Mouse (Mus musculus) naive thymus-derived CD4-positive, alpha-beta T cell, adult 2 months (primary cell): ENCODE measurements at regions not wholly inside any gene's neighbourhood (a gene's known extent, or its start where the extent isn't known, plus 50 kb on each side); places are given as distances from the start of the nearest gene placed in this dataset.

Experiments used
- DNase-seq: peaks from one replicate; pipeline ENCODE4 v3.0.0-alpha.2; 2011; ENCODE audit warnings: low read depth

GRCm38 (mm10) chr10:37711459-37711858 is 572.7 kb upstream of the Marcks start:
- no peak for DNase-seq

- DNase-seq: no peak
These were observed 555.4 kb upstream of the Marcks start for GRCm38 (mm10) chr10:37694041-37694690.

GRCm38 (mm10) chr10:37692851-37693250 is 554.1 kb upstream of the Marcks start:
- DNase-seq: no peak

GRCm38 (mm10) chr10:37691939-37692338 is 553.2 kb upstream of the Marcks start:
- DNase-seq: no peak

GRCm38 (mm10) chr10:37683101-37683500 is 544.4 kb upstream of the Marcks start:
- no peak for DNase-seq

- no peak for DNase-seq
These were observed 541.9 kb upstream of the Marcks start for GRCm38 (mm10) chr10:37680601-37681000.

GRCm38 (mm10) chr10:37677826-37678225 is 539.1 kb upstream of the Marcks start:
- DNase-seq: no peak

- no peak for DNase-seq
These were observed 530.1 kb upstream of the Marcks start for GRCm38 (mm10) chr10:37668827-37669226.

GRCm38 (mm10) chr10:37667031-37667745 is 528.5 kb upstream of the Marcks start:
- DNase-seq: no peak

- no peak for DNase-seq
These were observed 527.8 kb upstream of the Marcks start for GRCm38 (mm10) chr10:37666535-37666934.

- no peak for DNase-seq
These were observed 498.4 kb upstream of the Marcks start for GRCm38 (mm10) chr10:37637001-37637562.

- DNase-seq: no peak
These were observed 497.7 kb upstream of the Marcks start for GRCm38 (mm10) chr10:37636421-37636820.

GRCm38 (mm10) chr10:37630403-37630802 is 491.7 kb upstream of the Marcks start:
- DNase-seq: no peak

- DNase-seq: no peak
These were observed 489.2 kb upstream of the Marcks start for GRCm38 (mm10) chr10:37627900-37628299.

GRCm38 (mm10) chr10:37626758-37627201 is 488.1 kb upstream of the Marcks start:
- no peak for DNase-seq

- DNase-seq: no peak
These were observed 487.4 kb upstream of the Marcks start for GRCm38 (mm10) chr10:37625972-37626757.

- DNase-seq: no peak
These were observed 484.3 kb upstream of the Marcks start for GRCm38 (mm10) chr10:37623041-37623440.

- DNase-seq: no peak
These were observed 479.9 kb upstream of the Marcks start for GRCm38 (mm10) chr10:37618606-37619005.

- no peak for DNase-seq
These were observed 479.1 kb upstream of the Marcks start for GRCm38 (mm10) chr10:37617708-37618300.

- DNase-seq: no peak
These were observed 477.4 kb upstream of the Marcks start for GRCm38 (mm10) chr10:37615926-37616691.

- no peak for DNase-seq
These were observed 475.2 kb upstream of the Marcks start for GRCm38 (mm10) chr10:37613936-37614335.
